ENCODE assay signal across 8 mouse cellular contexts in genomic region chr9:14348416-14348815, GRCm38 (mm10). TPM values are rescaled to one million over a fixed set of nuclear protein-coding genes. Genes with fewer than 3 reads are reported as not detected.
DNase-seq lines count a peak whose midpoint lies in the region; ATAC-seq and TF ChIP-seq lines count a peak whose summit lies in the region.

No protein-coding gene starts in this region.

- peak; percentile 52 for TF ChIP-seq CTCF in heart, postnatal 0 days (IDR thresholded peaks at IDR 0.05; ENCODE audit: low read depth)
- TF ChIP-seq CTCF in bone marrow, adult 2 months (IDR thresholded peaks at IDR 0.05; ENCODE audit: control insufficient read depth, insufficient read depth, low read length), result peak; percentile 72
- peak; percentile 73 for TF ChIP-seq CTCF in stomach, postnatal 0 days (IDR thresholded peaks at IDR 0.05; ENCODE audit: low read depth)

- H3K27ac ChIP-seq in heart, postnatal 0 days (ENCODE audit: low read depth), result no peak overlapping the region
- H3K27ac ChIP-seq in bone marrow, adult 2 months (ENCODE audit: control insufficient read depth, insufficient read depth, low read depth, low read length, poor library complexity), result no peak overlapping the region
- H3K27ac ChIP-seq in stomach, postnatal 0 days (replicated peaks), result no peak overlapping the region

- ATAC-seq in heart, postnatal 0 days (ENCODE audit: insufficient read depth, low read depth), result no peak
- ATAC-seq in stomach, postnatal 0 days (ENCODE audit: low FRiP score, low TSS enrichment), result no peak

- TF ChIP-seq EP300 in heart, postnatal 0 days (IDR thresholded peaks at IDR 0.05; ENCODE audit: low read depth), result no peak
- TF ChIP-seq EP300 in stomach, postnatal 0 days (optimal IDR thresholded peaks at IDR 0.05), result no peak

- no peaks in the 10 kb centered on the region for H3K4me1 ChIP-seq in heart, postnatal 0 days (ENCODE audit: control insufficient read depth, insufficient read depth)
- H3K4me1 ChIP-seq in bone marrow, adult 2 months (ENCODE audit: control insufficient read depth, insufficient read depth, low read length), result no peaks in the 10 kb centered on the region
- no peaks in the 10 kb centered on the region for H3K4me1 ChIP-seq in stomach, postnatal 0 days (replicated peaks; ENCODE audit: control insufficient read depth, insufficient read depth)

- no peak overlapping the region for H3K4me3 ChIP-seq in heart, postnatal 0 days (ENCODE audit: low read depth, low read length)
- no peak overlapping the region for H3K4me3 ChIP-seq in bone marrow, adult 2 months (replicated peaks; ENCODE audit: control insufficient read depth, low read depth, low read length)
- H3K4me3 ChIP-seq in stomach, postnatal 0 days (ENCODE audit: low read depth, low read length), result no peak overlapping the region

- 48% methylated on average over 4 of the region's 4 CpGs for WGBS in heart, postnatal 0 days
- WGBS in bone marrow, adult 2 months, result 43% methylated on average over 4 of the region's 4 CpGs
- WGBS in stomach, postnatal 0 days, result 61% methylated on average over 4 of the region's 4 CpGs

- no peak for DNase-seq in heart, postnatal 0 days (ENCODE audit: low spot score)
- DNase-seq in heart, postnatal 25 days (ENCODE audit: low spot score), result no peak
- peak; percentile 42 for DNase-seq in CD4-positive helper T cell, adult 2 months (ENCODE audit: low read depth, low spot score)
- DNase-seq in kidney, postnatal 36 days, result peak; percentile 19 to 59
- peak; percentile 29 for DNase-seq in stomach, postnatal 0 days (ENCODE audit: low spot score)
- no peak for DNase-seq in layer of hippocampus, adult 9-11 months
- DNase-seq in ovary, postnatal 36 days (ENCODE audit: low spot score), result no peak

- no peak overlapping the region for H3K9ac ChIP-seq in heart, postnatal 0 days (replicated peaks; ENCODE audit: low read depth, low read length)
- H3K9ac ChIP-seq in stomach, postnatal 0 days (ENCODE audit: low read length), result no peak overlapping the region

- H3K4me2 ChIP-seq in heart, postnatal 0 days (ENCODE audit: low read depth, low read length), result no peak overlapping the region
- H3K4me2 ChIP-seq in stomach, postnatal 0 days (replicated peaks; ENCODE audit: low read depth), result no peak overlapping the region

- H3K36me3 ChIP-seq in heart, postnatal 0 days (replicated peaks; ENCODE audit: control insufficient read depth, insufficient read depth, low read length), result no peaks in the 10 kb centered on the region
- no peaks in the 10 kb centered on the region for H3K36me3 ChIP-seq in stomach, postnatal 0 days (ENCODE audit: control insufficient read depth, insufficient read depth, low read length)

- intact Hi-C loops in heart, postnatal 25 days (cut with DNase I), result no loop called here

- no peaks in the 10 kb centered on the region for H3K27me3 ChIP-seq in heart, postnatal 0 days (ENCODE audit: control insufficient read depth, insufficient read depth, low read length)
- no peaks in the 10 kb centered on the region for H3K27me3 ChIP-seq in stomach, postnatal 0 days (ENCODE audit: control insufficient read depth, insufficient read depth, low read length)

- no peaks in the 10 kb centered on the region for H3K9me3 ChIP-seq in heart, postnatal 0 days (replicated peaks; ENCODE audit: control insufficient read depth, low read length)
- H3K9me3 ChIP-seq in stomach, postnatal 0 days (ENCODE audit: control insufficient read depth, low read length), result no peaks in the 10 kb centered on the region

- TF ChIP-seq POLR2A in bone marrow, adult 2 months (IDR thresholded peaks at IDR 0.05; ENCODE audit: borderline replicate concordance, control insufficient read depth, low read depth, low read length), result no peak

RNA-seq across cellular contexts. Expression of gene Endod1, which starts 32.9 kb away (rescaled TPM):
- 13.5 and 33.6 TPM in 2 replicates for total RNA-seq in heart, postnatal 0 days (2014; rRNA removed; ENCODE audit: low replicate concordance)
- 5.6 TPM in 2 replicates for polyA plus RNA-seq in heart, postnatal 0 days (2015; fragmentation: Nextera tagmentation; extraction: Ambion mirVana)
- total RNA-seq in heart, postnatal 25 days (2021), result 1 to 10 TPM; 7.6 to 8.5 TPM
- 18.5 and 25.0 TPM in 2 replicates for polyA plus RNA-seq in bone marrow, adult 2 months (2011; ENCODE audit: insufficient read depth, insufficient read length, low replicate concordance, missing spikeins)
- polyA plus RNA-seq in stomach, postnatal 0 days (2015; fragmentation: Nextera tagmentation; extraction: Ambion mirVana), result 80.8 and 90.1 TPM in 2 replicates

Comparison
In these comparisons a context has a peak if more than half of its experiments do, and no peak if none do; other contexts are left out.
1. DNase-seq: peak in CD4-positive helper T cell, adult 2 months (single experiment), kidney, postnatal 36 days (2 of 2) and stomach, postnatal 0 days (single experiment); none in heart, postnatal 0 days (single experiment), heart, postnatal 25 days (single experiment), layer of hippocampus, adult 9-11 months (single experiment) and ovary, postnatal 36 days (single experiment).
2. Peak in every context shown above with its lines, with median percentiles within 50 percentile points of each other: CTCF ChIP-seq.